Mouse (Mus musculus) right cerebral cortex, adult 2 months (tissue): ENCODE measurements at regions not wholly inside any gene's neighbourhood (a gene's known extent, or its start where the extent isn't known, plus 50 kb on each side); places are given as distances from the start of the nearest gene placed in this dataset.
A peak's percentile ranks its signal among the peaks of the same experiment; 100 is the strongest.
"Not testable (repeated sequence)": the region's sequence is repeated elsewhere in the genome, so short reads cannot be mapped to it uniquely, and the experiment has no call there.

Source experiments
- DNase-seq, 2 experiments: peaks; one replicate each; pipeline ENCODE4 v3.0.0; 2021 to 2022; ENCODE audit warnings: low spot score in 2 of 2

GRCm38 (mm10) chr4:67378632-67379031, 551.2 kb downstream of the Tlr4 start:
- no peak for DNase-seq

- no peak for DNase-seq
Observed at GRCm38 (mm10) chr4:67387834-67388233, 560.5 kb downstream of the Tlr4 start.

GRCm38 (mm10) chr4:67402977-67403376, 575.6 kb downstream of the Tlr4 start:
- no peak for DNase-seq

- DNase-seq, result no peak
Observed at GRCm38 (mm10) chr4:67424064-67424463, 596.7 kb downstream of the Tlr4 start.

- no peak for DNase-seq
Observed at GRCm38 (mm10) chr4:67425712-67426111, 598.3 kb downstream of the Tlr4 start.

GRCm38 (mm10) chr4:67447835-67448234, 620.5 kb downstream of the Tlr4 start:
- DNase-seq, result no peak

GRCm38 (mm10) chr4:67459871-67460270, 632.5 kb downstream of the Tlr4 start:
- not testable (repeated sequence) for DNase-seq

GRCm38 (mm10) chr4:67473034-67473433, 645.6 kb downstream of the Tlr4 start:
- DNase-seq, result no peak

- peak; percentile 47 to 51 for DNase-seq
Observed at GRCm38 (mm10) chr4:67477264-67477845, 650.0 kb downstream of the Tlr4 start.

- no peak for DNase-seq
Observed at GRCm38 (mm10) chr4:67478081-67478480, 650.7 kb downstream of the Tlr4 start.

- no peak for DNase-seq
Observed at GRCm38 (mm10) chr4:67522235-67522634, 694.9 kb downstream of the Tlr4 start.

GRCm38 (mm10) chr4:67523158-67523557, 695.8 kb downstream of the Tlr4 start:
- no peak for DNase-seq

GRCm38 (mm10) chr4:67529586-67529985, 702.2 kb downstream of the Tlr4 start:
- DNase-seq, result no peak

- no peak for DNase-seq
Observed at GRCm38 (mm10) chr4:67539466-67539865, 712.1 kb downstream of the Tlr4 start.

GRCm38 (mm10) chr4:67546013-67546412, 718.6 kb downstream of the Tlr4 start:
- no peak for DNase-seq

- no peak for DNase-seq
Observed at GRCm38 (mm10) chr4:67547957-67548356, 720.6 kb downstream of the Tlr4 start.

GRCm38 (mm10) chr4:67553511-67553910, 726.1 kb downstream of the Tlr4 start:
- no peak for DNase-seq

- peak in 1 of 2 experiments; percentile 2 for DNase-seq
Observed at GRCm38 (mm10) chr4:67574816-67575215, 747.4 kb downstream of the Tlr4 start.

- DNase-seq, result no peak
Observed at GRCm38 (mm10) chr4:67589501-67589900, 762.1 kb downstream of the Tlr4 start.

GRCm38 (mm10) chr4:67589976-67590727, 762.8 kb downstream of the Tlr4 start:
- DNase-seq, result peak; percentile 3 to 13

- DNase-seq, result no peak
Observed at GRCm38 (mm10) chr4:67607166-67607565, 779.8 kb downstream of the Tlr4 start.

- no peak for DNase-seq
Observed at GRCm38 (mm10) chr4:67614486-67615067, 787.2 kb downstream of the Tlr4 start.

- no peak for DNase-seq
Observed at GRCm38 (mm10) chr4:67626641-67627040, 799.3 kb downstream of the Tlr4 start.
